Mouse (Mus musculus): Measurements from ENCODE around the gene Ate1. TPM values are rescaled to one million over a fixed set of nuclear protein-coding genes. Genes with fewer than 3 reads are reported as not detected.
"Not testable (repeated sequence)": the region's sequence is repeated elsewhere in the genome, so short reads cannot be mapped to it uniquely, and the experiment has no call there.

Ate1 gene
- polyA plus RNA-seq, 1 experiment = 3.3 TPM

- H3K27me3 ChIP-seq (ENCODE audit: control insufficient read depth, insufficient read depth, low read length) = no peaks in the 10 kb centered on the region
- no peak overlapping the region for H3K27ac ChIP-seq (ENCODE audit: insufficient read depth, low read depth, low read length)
- 70% methylated on average over 5 of the region's 5 CpGs for WGBS
- H3K36me3 ChIP-seq (ENCODE audit: control insufficient read depth, insufficient read depth, low read length) = peaks cover 26% of the 10 kb centered on the region
- peaks cover 2% of the 10 kb centered on the region; the same call in 1 of the 2 replicates for H3K4me1 ChIP-seq (ENCODE audit: control insufficient read depth, insufficient read depth, insufficient read length, low read length)
- no peak for TF ChIP-seq POLR2A (IDR thresholded peaks at IDR 0.05; ENCODE audit: low read depth, low read length)
- no peak overlapping the region for H3K4me3 ChIP-seq (ENCODE audit: low read depth, low read length)
Observed at GRCm38 (mm10) chr7:130545401-130545800, 25.2 kb upstream of the Ate1 start.

- WGBS = 92% methylated on average over 4 of the region's 4 CpGs
- peaks cover 46% of the 10 kb centered on the region for H3K36me3 ChIP-seq (ENCODE audit: control insufficient read depth, insufficient read depth, low read length)
Observed at GRCm38 (mm10) chr7:130543181-130543580, 23.0 kb upstream of the Ate1 start.

GRCm38 (mm10) chr7:130540176-130540575 is 20.0 kb upstream of the Ate1 start:
- no peaks in the 10 kb centered on the region for H3K4me1 ChIP-seq (ENCODE audit: control insufficient read depth, insufficient read depth, insufficient read length, low read length)
- no peak overlapping the region for H3K4me3 ChIP-seq (ENCODE audit: low read depth, low read length)
- H3K36me3 ChIP-seq (ENCODE audit: control insufficient read depth, insufficient read depth, low read length) = peaks cover 58% of the 10 kb centered on the region
- WGBS = 83% methylated on average over 7 of the region's 7 CpGs
- H3K27ac ChIP-seq (ENCODE audit: insufficient read depth, low read depth, low read length) = no peak overlapping the region
- no peaks in the 10 kb centered on the region for H3K27me3 ChIP-seq (ENCODE audit: control insufficient read depth, insufficient read depth, low read length)
- no peak for TF ChIP-seq POLR2A (IDR thresholded peaks at IDR 0.05; ENCODE audit: low read depth, low read length)
- no peak for TF ChIP-seq CTCF (IDR thresholded peaks at IDR 0.05; ENCODE audit: extremely low read depth, insufficient read length, insufficient replicate concordance, low read depth, low read length)

More at GRCm38 (mm10) chr7:130543181-130543580, 23.0 kb upstream of the Ate1 start:
- no peak overlapping the region for H3K4me3 ChIP-seq (ENCODE audit: low read depth, low read length)
- H3K4me1 ChIP-seq (ENCODE audit: control insufficient read depth, insufficient read depth, insufficient read length, low read length) = peaks cover 2% of the 10 kb centered on the region; the same call in 1 of the 2 replicates
- TF ChIP-seq CTCF (IDR thresholded peaks at IDR 0.05; ENCODE audit: extremely low read depth, insufficient read length, insufficient replicate concordance, low read depth, low read length) (no peak), POLR2A (IDR thresholded peaks at IDR 0.05; ENCODE audit: low read depth, low read length) (no peak)
- H3K27ac ChIP-seq (ENCODE audit: insufficient read depth, low read depth, low read length) = no peak overlapping the region
- no peaks in the 10 kb centered on the region for H3K27me3 ChIP-seq (ENCODE audit: control insufficient read depth, insufficient read depth, low read length)

- Histone ChIP-seq H3K4me3 (ENCODE audit: low read depth, low read length) (no peak overlapping the region), H3K4me1 (ENCODE audit: control insufficient read depth, insufficient read depth, insufficient read length, low read length) (peaks cover 3% of the 10 kb centered on the region), H3K27ac (ENCODE audit: insufficient read depth, low read depth, low read length) (no peak overlapping the region), H3K36me3 (ENCODE audit: control insufficient read depth, insufficient read depth, low read length) (peaks cover 51% of the 10 kb centered on the region), H3K27me3 (ENCODE audit: control insufficient read depth, insufficient read depth, low read length) (no peaks in the 10 kb centered on the region)
- TF ChIP-seq POLR2A (IDR thresholded peaks at IDR 0.05; ENCODE audit: low read depth, low read length) = no peak
- no peak for TF ChIP-seq CTCF (IDR thresholded peaks at IDR 0.05; ENCODE audit: extremely low read depth, insufficient read length, insufficient replicate concordance, low read depth, low read length)
- WGBS = 46% methylated on average over 4 of the region's 4 CpGs
Observed at GRCm38 (mm10) chr7:130537068-130537467, 16.9 kb upstream of the Ate1 start.

GRCm38 (mm10) chr7:130535174-130535573 is 15.0 kb upstream of the Ate1 start:
- WGBS = 78% methylated on average over 4 of the region's 4 CpGs
- TF ChIP-seq POLR2A (IDR thresholded peaks at IDR 0.05; ENCODE audit: low read depth, low read length) (no peak), CTCF (IDR thresholded peaks at IDR 0.05; ENCODE audit: extremely low read depth, insufficient read length, insufficient replicate concordance, low read depth, low read length) (peak; percentile 6; the same call in 1 of the 2 replicates)
- Histone ChIP-seq H3K4me3 (ENCODE audit: low read depth, low read length) (no peak overlapping the region), H3K27me3 (ENCODE audit: control insufficient read depth, insufficient read depth, low read length) (no peaks in the 10 kb centered on the region), H3K4me1 (ENCODE audit: control insufficient read depth, insufficient read depth, insufficient read length, low read length) (peaks cover 3% of the 10 kb centered on the region), H3K27ac (ENCODE audit: insufficient read depth, low read depth, low read length) (no peak overlapping the region), H3K36me3 (ENCODE audit: control insufficient read depth, insufficient read depth, low read length) (peaks cover 50% of the 10 kb centered on the region)

- 37% methylated on average over 25 of the region's 25 CpGs for WGBS
- H3K27ac ChIP-seq (ENCODE audit: insufficient read depth, low read depth, low read length) = no peak overlapping the region
Observed at GRCm38 (mm10) chr7:130533316-130534260, 13.4 kb upstream of the Ate1 start.

GRCm38 (mm10) chr7:130531138-130531537 is 11.0 kb upstream of the Ate1 start:
- not testable (repeated sequence) for H3K27me3 ChIP-seq (ENCODE audit: control insufficient read depth, insufficient read depth, low read length); H3K4me1 ChIP-seq (ENCODE audit: control insufficient read depth, insufficient read depth, insufficient read length, low read length); H3K4me3 ChIP-seq (ENCODE audit: low read depth, low read length); H3K27ac ChIP-seq (ENCODE audit: insufficient read depth, low read depth, low read length)
- peaks cover 22% of the 10 kb centered on the region for H3K36me3 ChIP-seq (ENCODE audit: control insufficient read depth, insufficient read depth, low read length)
- WGBS = 95% methylated on average over 15 of the region's 15 CpGs

More at GRCm38 (mm10) chr7:130533316-130534260, 13.4 kb upstream of the Ate1 start:
- peak; percentile 90; the same call in 1 of the 2 replicates for TF ChIP-seq CTCF (IDR thresholded peaks at IDR 0.05; ENCODE audit: extremely low read depth, insufficient read length, insufficient replicate concordance, low read depth, low read length)
- TF ChIP-seq POLR2A (IDR thresholded peaks at IDR 0.05; ENCODE audit: low read depth, low read length) = no peak
- Histone ChIP-seq H3K36me3 (ENCODE audit: control insufficient read depth, insufficient read depth, low read length) (peaks cover 36% of the 10 kb centered on the region), H3K27me3 (ENCODE audit: control insufficient read depth, insufficient read depth, low read length) (no peaks in the 10 kb centered on the region), H3K4me1 (ENCODE audit: control insufficient read depth, insufficient read depth, insufficient read length, low read length) (peaks cover 3% of the 10 kb centered on the region), H3K4me3 (ENCODE audit: low read depth, low read length) (no peak overlapping the region)

All from small intestine, adult 2 months (tissue).